Mouse (Mus musculus) E14TG2a.4 (cell line): ENCODE results near the gene Slc12a7.

Source experiments
- CTCF ChIP-seq: conservative IDR thresholded peaks from 2 replicates; pipeline ENCODE4 v1.5.1; 2014; ENCODE audit warnings: low read length
- NANOG ChIP-seq: IDR thresholded peaks from 2 replicates; pipeline ENCODE4 v1.6.1; 2014; ENCODE audit warnings: borderline replicate concordance, low read length, mixed read lengths

- TF ChIP-seq CTCF: no peak
- TF ChIP-seq NANOG: no peak
These were observed 2.0 kb upstream of the Slc12a7 start for GRCm38 (mm10) chr13:73730913-73731312.
